Mouse (Mus musculus) gastrocnemius, adult 2 months (tissue): Measurements from ENCODE around the gene Gm20388. TPM values are rescaled to one million over a fixed set of nuclear protein-coding genes. Genes with fewer than 3 reads are reported as not detected.

Experiments used
- DNase-seq: peaks from one replicate; pipeline ENCODE4 v3.0.0; 2022
- H3K27ac ChIP-seq: fragments of 200-600 bp; 2 replicates; pipeline ENCODE4 v1.8.1; 2022; ENCODE audit warnings: mild to moderate bottlenecking
- H3K4me3 ChIP-seq: fragments of 200-600 bp; 2 replicates; pipeline ENCODE4 v1.8.1; 2022; ENCODE audit warnings: mild to moderate bottlenecking, moderate library complexity
- CTCF ChIP-seq: fragments of 200-600 bp; IDR thresholded peaks from 2 replicates; pipeline ENCODE4 v1.8.1; 2022; ENCODE audit warnings: antibody characterized with exemption, mild to moderate bottlenecking, moderate library complexity
- intact Hi-C: fragments of 180-260 bp; cut with DNase I; formaldehyde crosslinking; loops from one replicate; pipeline ENCODE4 v1.15.1; 2025
- total RNA-seq, 2 experiments: library from RNA; stranded (reverse); gene quantifications; 2 replicates each; pipeline ENCODE4 v1.2.3; 2021

Gm20388 gene
- total RNA-seq, 2 experiments from 2014 or later, result 6.1 to 15.0 TPM

GRCm38 (mm10) chr8:122742471-122742870 lies 2831.8 kb downstream of the Gm20388 start:
- TF ChIP-seq CTCF, result no peak
- intact Hi-C loops, result no loop called here
- H3K27ac ChIP-seq, result no peak overlapping the region
- H3K4me3 ChIP-seq, result no peak overlapping the region
- no peak for DNase-seq

- Histone ChIP-seq H3K27ac (no peak overlapping the region), H3K4me3 (no peak overlapping the region)
- intact Hi-C loops, result no loop called here
- TF ChIP-seq CTCF, result no peak
- DNase-seq, result no peak
Observed at GRCm38 (mm10) chr8:122745022-122745749, 2834.5 kb downstream of the Gm20388 start.

- H3K27ac ChIP-seq, result no peak overlapping the region
- TF ChIP-seq CTCF, result no peak
- no peak overlapping the region for H3K4me3 ChIP-seq
- DNase-seq, result no peak
- intact Hi-C loops, result no loop called here
Observed at GRCm38 (mm10) chr8:122745750-122746275, 2835.2 kb downstream of the Gm20388 start.

GRCm38 (mm10) chr8:122746439-122746838 lies 2835.8 kb downstream of the Gm20388 start:
- H3K27ac ChIP-seq, result no peak overlapping the region
- no peak for TF ChIP-seq CTCF
- DNase-seq, result no peak
- intact Hi-C loops, result no loop called here
- H3K4me3 ChIP-seq, result no peak overlapping the region

GRCm38 (mm10) chr8:122747825-122748224 lies 2837.2 kb downstream of the Gm20388 start:
- TF ChIP-seq CTCF, result no peak
- intact Hi-C loops, result no loop called here
- peak; percentile 31 for DNase-seq

GRCm38 (mm10) chr8:122749333-122749958 lies 2838.8 kb downstream of the Gm20388 start:
- no peak for DNase-seq
- intact Hi-C loops, result no loop called here
- TF ChIP-seq CTCF, result no peak
- Histone ChIP-seq H3K4me3 (no peak overlapping the region), H3K27ac (no peak overlapping the region)

More at GRCm38 (mm10) chr8:122747825-122748224, 2837.2 kb downstream of the Gm20388 start:
- Histone ChIP-seq H3K27ac (no peak overlapping the region), H3K4me3 (no peak overlapping the region)

GRCm38 (mm10) chr8:122751342-122751741 lies 2840.7 kb downstream of the Gm20388 start:
- peak; percentile 34 for DNase-seq
- Histone ChIP-seq H3K4me3 (no peak overlapping the region), H3K27ac (no peak overlapping the region)
- no peak for TF ChIP-seq CTCF
- intact Hi-C loops, result no loop called here

- TF ChIP-seq CTCF, result no peak
- intact Hi-C loops, result no loop called here
Observed at GRCm38 (mm10) chr8:122752111-122752721, 2841.6 kb downstream of the Gm20388 start.

GRCm38 (mm10) chr8:122758597-122758996 lies 2848.0 kb downstream of the Gm20388 start:
- DNase-seq, result no peak
- intact Hi-C loops, result no loop called here
- H3K4me3 ChIP-seq, result no peak overlapping the region
- H3K27ac ChIP-seq, result no peak overlapping the region
- no peak for TF ChIP-seq CTCF

More at GRCm38 (mm10) chr8:122752111-122752721, 2841.6 kb downstream of the Gm20388 start:
- DNase-seq, result no peak
- no peak overlapping the region for H3K27ac ChIP-seq
- H3K4me3 ChIP-seq, result no peak overlapping the region

GRCm38 (mm10) chr8:122760116-122760515 lies 2849.5 kb downstream of the Gm20388 start:
- no peak for DNase-seq
- Histone ChIP-seq H3K4me3 (no peak overlapping the region), H3K27ac (no peak overlapping the region)
- intact Hi-C loops, result no loop called here
- TF ChIP-seq CTCF, result no peak

- H3K4me3 ChIP-seq, result no peak overlapping the region
- intact Hi-C loops, result no loop called here
- no peak for TF ChIP-seq CTCF
Observed at GRCm38 (mm10) chr8:122761109-122761508, 2850.5 kb downstream of the Gm20388 start.

GRCm38 (mm10) chr8:122762731-122763266 lies 2852.2 kb downstream of the Gm20388 start:
- Histone ChIP-seq H3K4me3 (no peak overlapping the region), H3K27ac (peak overlapping the region; percentile 39)
- intact Hi-C loops, result no loop called here
- no peak for TF ChIP-seq CTCF
- DNase-seq, result peak; percentile 34

More at GRCm38 (mm10) chr8:122761109-122761508, 2850.5 kb downstream of the Gm20388 start:
- no peak overlapping the region for H3K27ac ChIP-seq
- no peak for DNase-seq

- peak; percentile 36 for DNase-seq
- Histone ChIP-seq H3K27ac (peak overlapping the region; percentile 39), H3K4me3 (no peak overlapping the region)
- intact Hi-C loops, result no loop called here
- TF ChIP-seq CTCF, result no peak
Observed at GRCm38 (mm10) chr8:122763267-122763738, 2852.7 kb downstream of the Gm20388 start.
